Mouse (Mus musculus): ENCODE measurements around the gene Tcaf3. TPM values are rescaled to one million over a fixed set of nuclear protein-coding genes. Genes with fewer than 3 reads are reported as not detected.

Gene Tcaf3
- polyA plus RNA-seq, 1 experiment = not detected

GRCm38 (mm10) chr6:42583488-42583872 is 14.0 kb downstream of the Tcaf3 start:
- Histone ChIP-seq H3K4me3 (replicated peaks) (no peak overlapping the region), H3K4me1 (ENCODE audit: control insufficient read depth) (no peaks in the 10 kb centered on the region; the same call in 1 of the 2 replicates), H3K36me3 (ENCODE audit: control insufficient read depth) (no peaks in the 10 kb centered on the region), H3K27me3 (ENCODE audit: control insufficient read depth) (no peaks in the 10 kb centered on the region), H3K9me3 (ENCODE audit: control insufficient read depth, low read length) (no peaks in the 10 kb centered on the region)
- TF ChIP-seq GATA1 (IDR thresholded peaks at IDR 0.05; ENCODE audit: low read length) (no peak), TAL1 (IDR thresholded peaks at IDR 0.05; ENCODE audit: low read length) (no peak)

- Histone ChIP-seq H3K4me3 (replicated peaks) (no peak overlapping the region), H3K4me1 (ENCODE audit: control insufficient read depth) (no peaks in the 10 kb centered on the region; the same call in 1 of the 2 replicates)
- TF ChIP-seq GATA1 (IDR thresholded peaks at IDR 0.05; ENCODE audit: low read length) (no peak), TAL1 (IDR thresholded peaks at IDR 0.05; ENCODE audit: low read length) (no peak)
Measured at GRCm38 (mm10) chr6:42582741-42583487, 14.6 kb downstream of the Tcaf3 start.

GRCm38 (mm10) chr6:42578678-42579077 is 18.8 kb downstream of the Tcaf3 start:
- Histone ChIP-seq H3K27me3 (ENCODE audit: control insufficient read depth) (no peaks in the 10 kb centered on the region), H3K4me3 (replicated peaks) (no peak overlapping the region), H3K9me3 (ENCODE audit: control insufficient read depth, low read length) (no peaks in the 10 kb centered on the region), H3K4me1 (ENCODE audit: control insufficient read depth) (peaks cover 8% of the 10 kb centered on the region), H3K36me3 (ENCODE audit: control insufficient read depth) (no peaks in the 10 kb centered on the region)
- no peak for TF ChIP-seq GATA1 (IDR thresholded peaks at IDR 0.05; ENCODE audit: low read length)
- no peak for TF ChIP-seq TAL1 (IDR thresholded peaks at IDR 0.05; ENCODE audit: low read length)

More at GRCm38 (mm10) chr6:42582741-42583487, 14.6 kb downstream of the Tcaf3 start:
- no peaks in the 10 kb centered on the region for H3K27me3 ChIP-seq (ENCODE audit: control insufficient read depth)
- H3K9me3 ChIP-seq (ENCODE audit: control insufficient read depth, low read length) = no peaks in the 10 kb centered on the region
- H3K36me3 ChIP-seq (ENCODE audit: control insufficient read depth) = no peaks in the 10 kb centered on the region

GRCm38 (mm10) chr6:42577433-42577832 is 20.1 kb downstream of the Tcaf3 start:
- no peaks in the 10 kb centered on the region for H3K27me3 ChIP-seq (ENCODE audit: control insufficient read depth)
- H3K36me3 ChIP-seq (ENCODE audit: control insufficient read depth) = no peaks in the 10 kb centered on the region
- H3K4me3 ChIP-seq (replicated peaks) = no peak overlapping the region
- TF ChIP-seq TAL1 (IDR thresholded peaks at IDR 0.05; ENCODE audit: low read length) (no peak), GATA1 (IDR thresholded peaks at IDR 0.05; ENCODE audit: low read length) (0 out of 2 replicates have a peak, but pooled peaks have one; percentile 10)
- peaks cover 8% of the 10 kb centered on the region for H3K4me1 ChIP-seq (ENCODE audit: control insufficient read depth)
- H3K9me3 ChIP-seq (ENCODE audit: control insufficient read depth, low read length) = no peaks in the 10 kb centered on the region

- no peak overlapping the region for H3K4me3 ChIP-seq (replicated peaks)
- H3K9me3 ChIP-seq (ENCODE audit: control insufficient read depth, low read length) = no peaks in the 10 kb centered on the region
- no peaks in the 10 kb centered on the region for H3K27me3 ChIP-seq (ENCODE audit: control insufficient read depth)
- no peaks in the 10 kb centered on the region for H3K36me3 ChIP-seq (ENCODE audit: control insufficient read depth)
- no peaks in the 10 kb centered on the region for H3K4me1 ChIP-seq (ENCODE audit: control insufficient read depth)
- no peak for TF ChIP-seq TAL1 (IDR thresholded peaks at IDR 0.05; ENCODE audit: low read length)
- no peak for TF ChIP-seq GATA1 (IDR thresholded peaks at IDR 0.05; ENCODE audit: low read length)
Measured at GRCm38 (mm10) chr6:42568205-42568604, 29.3 kb downstream of the Tcaf3 start.

GRCm38 (mm10) chr6:42566076-42566598 is 31.4 kb downstream of the Tcaf3 start:
- Histone ChIP-seq H3K9me3 (ENCODE audit: control insufficient read depth, low read length) (no peaks in the 10 kb centered on the region), H3K4me1 (ENCODE audit: control insufficient read depth) (no peaks in the 10 kb centered on the region), H3K4me3 (replicated peaks) (no peak overlapping the region), H3K27me3 (ENCODE audit: control insufficient read depth) (no peaks in the 10 kb centered on the region), H3K36me3 (ENCODE audit: control insufficient read depth) (no peaks in the 10 kb centered on the region)
- TF ChIP-seq GATA1 (IDR thresholded peaks at IDR 0.05; ENCODE audit: low read length) (no peak), TAL1 (IDR thresholded peaks at IDR 0.05; ENCODE audit: low read length) (no peak)

GRCm38 (mm10) chr6:42562280-42562679 is 35.2 kb downstream of the Tcaf3 start:
- H3K36me3 ChIP-seq (ENCODE audit: control insufficient read depth) = no peaks in the 10 kb centered on the region
- H3K4me1 ChIP-seq (ENCODE audit: control insufficient read depth) = no peaks in the 10 kb centered on the region
- no peaks in the 10 kb centered on the region for H3K27me3 ChIP-seq (ENCODE audit: control insufficient read depth)
- no peak overlapping the region for H3K4me3 ChIP-seq (replicated peaks)
- no peaks in the 10 kb centered on the region for H3K9me3 ChIP-seq (ENCODE audit: control insufficient read depth, low read length)
- TF ChIP-seq TAL1 (IDR thresholded peaks at IDR 0.05; ENCODE audit: low read length) = no peak
- no peak for TF ChIP-seq GATA1 (IDR thresholded peaks at IDR 0.05; ENCODE audit: low read length)

GRCm38 (mm10) chr6:42560885-42561284 is 36.6 kb downstream of the Tcaf3 start:
- H3K4me1 ChIP-seq (ENCODE audit: control insufficient read depth) = no peaks in the 10 kb centered on the region
- no peaks in the 10 kb centered on the region for H3K27me3 ChIP-seq (ENCODE audit: control insufficient read depth)
- TF ChIP-seq TAL1 (IDR thresholded peaks at IDR 0.05; ENCODE audit: low read length) (no peak), GATA1 (IDR thresholded peaks at IDR 0.05; ENCODE audit: low read length) (no peak)
- no peak overlapping the region for H3K4me3 ChIP-seq (replicated peaks)
- no peaks in the 10 kb centered on the region for H3K36me3 ChIP-seq (ENCODE audit: control insufficient read depth)
- no peaks in the 10 kb centered on the region for H3K9me3 ChIP-seq (ENCODE audit: control insufficient read depth, low read length)

GRCm38 (mm10) chr6:42558641-42559040 is 38.9 kb downstream of the Tcaf3 start:
- no peaks in the 10 kb centered on the region for H3K27me3 ChIP-seq (ENCODE audit: control insufficient read depth)
- H3K36me3 ChIP-seq (ENCODE audit: control insufficient read depth) = no peaks in the 10 kb centered on the region
- H3K4me1 ChIP-seq (ENCODE audit: control insufficient read depth) = no peaks in the 10 kb centered on the region
- TF ChIP-seq GATA1 (IDR thresholded peaks at IDR 0.05; ENCODE audit: low read length) (no peak), TAL1 (IDR thresholded peaks at IDR 0.05; ENCODE audit: low read length) (no peak)
- no peak overlapping the region for H3K4me3 ChIP-seq (replicated peaks)
- no peaks in the 10 kb centered on the region for H3K9me3 ChIP-seq (ENCODE audit: control insufficient read depth, low read length)
